Mouse (Mus musculus) olfactory bulb, adult 2 months (tissue): ENCODE data around the gene Atp6v1g3.

Experiments used
- CTCF ChIP-seq: fragments of 200-500 bp; IDR thresholded peaks from 2 replicates; pipeline ENCODE4 v1.5.1; 2012; ENCODE audit warnings: low read depth, mild to moderate bottlenecking, low read length, moderate library complexity; ENCODE audit not compliant: insufficient read depth
- POLR2A ChIP-seq: fragments of 200-500 bp; IDR thresholded peaks from 2 replicates; pipeline ENCODE4 v1.6.1; 2012; ENCODE audit warnings: mild to moderate bottlenecking, low read depth, low read length, moderate library complexity; ENCODE audit not compliant: insufficient read depth

DNA sequence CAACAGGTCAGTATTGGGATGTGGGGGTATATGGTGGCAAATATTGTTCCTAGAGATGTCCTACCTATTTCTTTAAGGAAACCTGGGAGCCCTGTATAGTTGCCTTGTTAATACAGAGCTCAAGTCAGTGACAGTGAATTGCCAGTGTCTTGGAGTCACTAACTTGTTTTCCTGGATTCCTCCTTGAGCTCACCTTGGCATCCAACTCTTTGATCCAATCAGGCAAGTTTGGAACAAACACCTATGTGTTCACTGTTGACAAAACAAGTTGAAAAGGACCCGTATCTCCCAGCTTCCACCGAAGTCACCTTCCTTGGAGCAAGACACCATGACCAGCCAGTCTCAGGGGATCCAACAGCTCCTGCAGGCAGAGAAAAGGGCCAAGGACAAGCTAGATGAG lies at the start of gene Atp6v1g3:
- TF ChIP-seq CTCF (no peak), POLR2A (no peak)
